Mouse (Mus musculus): ENCODE data around the gene Gda. TPM values are rescaled to one million over a fixed set of nuclear protein-coding genes. Genes with fewer than 3 reads are reported as not detected.

The Gda gene
- polyA plus RNA-seq, 1 experiment, result 0.04 TPM

DNA sequence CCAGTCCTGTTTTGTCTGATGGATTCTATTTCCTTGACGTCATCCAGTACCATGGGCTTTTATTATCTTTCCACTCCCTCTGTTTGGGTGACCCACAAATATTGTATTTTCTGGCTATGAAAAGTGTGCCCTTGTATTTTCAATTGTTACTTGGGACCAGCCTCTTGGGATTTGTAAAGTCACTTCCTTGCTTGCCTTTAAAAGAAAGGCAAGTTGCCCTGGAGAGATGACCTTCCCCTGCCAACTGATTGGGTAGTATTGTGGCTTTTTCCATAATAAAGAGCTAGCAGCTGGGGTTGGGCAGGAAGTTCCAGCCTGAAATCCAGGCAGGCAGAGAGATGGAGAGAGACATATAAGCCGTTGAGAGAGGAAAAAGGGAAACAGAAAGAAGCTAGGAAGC, 91.5 kb downstream of the Gda start:
- H3K4me3 ChIP-seq, result no peak overlapping the region
- no peak for TF ChIP-seq TCF3 (IDR thresholded peaks at IDR 0.05; ENCODE audit: insufficient read length, low read depth)
- no peak for TF ChIP-seq CEBPB (IDR thresholded peaks at IDR 0.05; ENCODE audit: insufficient read depth, poor library complexity, severe bottlenecking)
- no peak for TF ChIP-seq REST (IDR thresholded peaks at IDR 0.05; ENCODE audit: insufficient read depth, insufficient read length)
- no peak for TF ChIP-seq MYOD1 (IDR thresholded peaks at IDR 0.05; ENCODE audit: control insufficient read depth in 1 of 3, insufficient read length in 2 of 3, low read depth in 2 of 3)
- TF ChIP-seq MAX (IDR thresholded peaks at IDR 0.05; ENCODE audit: low read depth), result no peak
- no peak for TF ChIP-seq TCF12 (IDR thresholded peaks at IDR 0.05; ENCODE audit: insufficient read depth, poor library complexity, severe bottlenecking)
- no peak for TF ChIP-seq MYOG (IDR thresholded peaks at IDR 0.05; ENCODE audit: control insufficient read depth in 1 of 3, insufficient read depth in 1 of 3, insufficient read length in 2 of 3, low read depth in 2 of 3)
- no peak for TF ChIP-seq E2F4 (IDR thresholded peaks at IDR 0.05; ENCODE audit: insufficient read depth)
- no peak for TF ChIP-seq POLR2A (IDR thresholded peaks at IDR 0.05; ENCODE audit: insufficient read length, low read depth)
- TF ChIP-seq POLR2AphosphoS2 (IDR thresholded peaks at IDR 0.05; ENCODE audit: insufficient read length, low read depth), result no peak
- TF ChIP-seq USF1 (IDR thresholded peaks at IDR 0.05; ENCODE audit: low read depth), result no peak
- no peak for TF ChIP-seq SRF (IDR thresholded peaks at IDR 0.05; ENCODE audit: control insufficient read depth, insufficient read length, low read depth)
- H3K79me2 ChIP-seq (ENCODE audit: control insufficient read depth, insufficient read depth), result no peaks in the 10 kb centered on the region
- no peaks in the 10 kb centered on the region for H3K27me3 ChIP-seq (ENCODE audit: control insufficient read depth, insufficient read depth, insufficient read length)
- H3K36me3 ChIP-seq (ENCODE audit: control insufficient read depth, insufficient read depth), result no peaks in the 10 kb centered on the region
- H3ac ChIP-seq (ENCODE audit: control insufficient read depth, insufficient read length), result no peak overlapping the region
- no peak overlapping the region for H3K4me2 ChIP-seq (ENCODE audit: low read depth)

DNA sequence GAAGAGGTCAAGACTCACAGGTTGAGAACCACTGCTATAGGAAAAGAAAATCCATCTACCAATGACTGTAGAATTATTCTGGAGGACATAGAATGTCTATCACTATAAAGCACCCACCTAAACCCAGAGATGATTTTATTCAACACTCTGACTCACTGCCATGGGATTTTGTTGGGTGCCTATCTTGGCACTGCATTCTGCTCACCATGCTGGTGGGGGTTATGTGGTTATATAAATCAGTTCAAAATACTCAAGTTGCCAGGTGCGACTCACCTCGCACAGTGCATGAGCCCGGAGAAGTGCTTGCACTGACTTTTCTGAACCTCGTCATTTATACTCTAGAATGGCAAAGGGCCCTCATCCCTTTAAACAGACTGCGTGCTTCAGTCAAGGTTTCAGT, 94.0 kb downstream of the Gda start:
- no peaks in the 10 kb centered on the region for H3K27me3 ChIP-seq (ENCODE audit: control insufficient read depth, insufficient read depth, insufficient read length)
- no peak overlapping the region for H3ac ChIP-seq (ENCODE audit: control insufficient read depth, insufficient read length)
- no peak overlapping the region for H3K4me2 ChIP-seq (ENCODE audit: low read depth)
- H3K4me3 ChIP-seq, result no peak overlapping the region
- no peaks in the 10 kb centered on the region for H3K79me2 ChIP-seq (ENCODE audit: control insufficient read depth, insufficient read depth)
- no peaks in the 10 kb centered on the region for H3K36me3 ChIP-seq (ENCODE audit: control insufficient read depth, insufficient read depth)
- TF ChIP-seq POLR2AphosphoS2 (IDR thresholded peaks at IDR 0.05; ENCODE audit: insufficient read length, low read depth) (no peak), CEBPB (IDR thresholded peaks at IDR 0.05; ENCODE audit: insufficient read depth, poor library complexity, severe bottlenecking) (no peak), MYOG (IDR thresholded peaks at IDR 0.05; ENCODE audit: control insufficient read depth in 1 of 3, insufficient read depth in 1 of 3, insufficient read length in 2 of 3, low read depth in 2 of 3) (no peak), TCF12 (IDR thresholded peaks at IDR 0.05; ENCODE audit: insufficient read depth, poor library complexity, severe bottlenecking) (no peak), POLR2A (IDR thresholded peaks at IDR 0.05; ENCODE audit: insufficient read length, low read depth) (no peak), TCF3 (IDR thresholded peaks at IDR 0.05; ENCODE audit: insufficient read length, low read depth) (no peak), REST (IDR thresholded peaks at IDR 0.05; ENCODE audit: insufficient read depth, insufficient read length) (no peak), MAX (IDR thresholded peaks at IDR 0.05; ENCODE audit: low read depth) (no peak), E2F4 (IDR thresholded peaks at IDR 0.05; ENCODE audit: insufficient read depth) (no peak), SRF (IDR thresholded peaks at IDR 0.05; ENCODE audit: control insufficient read depth, insufficient read length, low read depth) (no peak), USF1 (IDR thresholded peaks at IDR 0.05; ENCODE audit: low read depth) (no peak), MYOD1 (IDR thresholded peaks at IDR 0.05; ENCODE audit: control insufficient read depth in 1 of 3, insufficient read length in 2 of 3, low read depth in 2 of 3) (no peak)

DNA sequence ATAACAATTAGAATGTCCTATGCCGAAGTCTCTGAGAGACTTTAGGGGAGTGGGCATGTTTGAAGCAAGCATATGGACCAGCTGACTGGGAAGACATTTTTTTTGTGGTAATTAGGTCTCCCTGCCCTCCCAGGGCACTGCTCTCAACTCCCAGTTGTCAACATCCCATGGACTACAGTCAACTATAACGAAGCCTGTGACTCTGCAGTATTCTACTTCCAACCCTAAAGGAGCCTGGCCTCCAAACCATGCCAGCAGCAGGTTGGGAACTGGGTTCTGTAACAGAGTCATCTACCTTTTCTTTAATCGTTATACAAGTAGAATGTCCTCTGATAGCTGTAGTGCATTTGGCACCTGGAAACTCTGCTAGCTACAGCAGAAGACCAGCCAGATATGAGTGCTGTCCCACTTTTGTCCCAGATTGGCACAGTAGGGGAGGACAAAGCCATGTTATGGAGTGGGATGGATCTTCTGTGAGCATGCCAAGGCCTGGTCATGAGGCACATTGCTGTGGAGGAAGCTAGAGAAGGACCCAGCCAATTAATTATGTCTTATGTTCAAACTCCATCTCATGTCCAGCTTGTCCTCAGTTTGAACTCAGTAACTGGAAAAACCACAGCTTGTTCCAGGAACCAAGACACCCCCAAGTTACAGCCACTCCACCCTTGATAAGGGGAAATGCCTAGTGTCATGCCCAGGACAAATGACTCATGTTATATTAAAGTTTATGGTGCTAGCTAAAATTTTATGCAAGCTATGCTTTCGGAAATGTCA, 96.6 kb downstream of the Gda start:
- no peak overlapping the region for H3ac ChIP-seq (ENCODE audit: control insufficient read depth, insufficient read length)
- TF ChIP-seq CEBPB (IDR thresholded peaks at IDR 0.05; ENCODE audit: insufficient read depth, poor library complexity, severe bottlenecking) (no peak), USF1 (IDR thresholded peaks at IDR 0.05; ENCODE audit: low read depth) (no peak), MYOG (IDR thresholded peaks at IDR 0.05; ENCODE audit: control insufficient read depth in 1 of 3, insufficient read depth in 1 of 3, insufficient read length in 2 of 3, low read depth in 2 of 3) (no peak), POLR2A (IDR thresholded peaks at IDR 0.05; ENCODE audit: insufficient read length, low read depth) (no peak), SRF (IDR thresholded peaks at IDR 0.05; ENCODE audit: control insufficient read depth, insufficient read length, low read depth) (no peak), REST (IDR thresholded peaks at IDR 0.05; ENCODE audit: insufficient read depth, insufficient read length) (no peak), TCF3 (IDR thresholded peaks at IDR 0.05; ENCODE audit: insufficient read length, low read depth) (no peak), MAX (IDR thresholded peaks at IDR 0.05; ENCODE audit: low read depth) (no peak), MYOD1 (IDR thresholded peaks at IDR 0.05; ENCODE audit: control insufficient read depth in 1 of 3, insufficient read length in 2 of 3, low read depth in 2 of 3) (no peak), TCF12 (IDR thresholded peaks at IDR 0.05; ENCODE audit: insufficient read depth, poor library complexity, severe bottlenecking) (no peak), E2F4 (IDR thresholded peaks at IDR 0.05; ENCODE audit: insufficient read depth) (no peak), POLR2AphosphoS2 (IDR thresholded peaks at IDR 0.05; ENCODE audit: insufficient read length, low read depth) (no peak)
- H3K79me2 ChIP-seq (ENCODE audit: control insufficient read depth, insufficient read depth), result no peaks in the 10 kb centered on the region
- H3K4me3 ChIP-seq, result no peak overlapping the region
- no peaks in the 10 kb centered on the region for H3K36me3 ChIP-seq (ENCODE audit: control insufficient read depth, insufficient read depth)
- no peak overlapping the region for H3K4me2 ChIP-seq (ENCODE audit: low read depth)
- no peaks in the 10 kb centered on the region for H3K27me3 ChIP-seq (ENCODE audit: control insufficient read depth, insufficient read depth, insufficient read length)

DNA sequence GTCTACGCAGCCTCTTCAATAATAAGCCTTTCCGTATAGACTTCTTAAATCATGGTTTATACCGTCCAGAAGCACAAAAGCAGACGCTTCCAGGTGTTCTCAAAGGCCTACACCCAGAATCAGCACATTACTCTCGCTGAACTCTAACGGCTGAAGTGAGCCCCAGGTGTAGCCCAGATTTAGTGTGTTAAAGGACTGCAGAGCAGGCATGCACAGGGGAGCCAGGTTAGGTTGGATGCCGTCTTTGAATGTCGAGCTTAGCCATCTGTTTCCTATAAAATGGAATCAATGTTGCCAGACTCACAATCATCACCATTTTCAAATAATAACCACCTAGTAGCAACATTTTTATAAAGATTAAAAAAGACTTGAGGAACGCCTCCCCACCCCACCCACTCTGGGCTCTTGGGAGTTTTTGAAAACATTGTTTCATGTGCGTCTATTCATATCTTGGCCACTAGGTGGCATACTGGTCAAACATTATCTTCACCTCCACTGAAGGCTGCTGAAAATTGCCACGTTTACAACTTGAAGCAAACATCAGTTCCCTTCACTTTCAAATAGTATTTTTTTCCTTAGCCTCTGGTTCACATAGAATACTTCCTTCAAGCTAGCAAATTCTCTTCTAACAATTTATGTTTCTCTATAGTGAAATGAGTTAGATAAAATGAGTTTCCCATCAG, 100.0 kb downstream of the Gda start:
- no peak overlapping the region for H3ac ChIP-seq (ENCODE audit: control insufficient read depth, insufficient read length)
- no peak overlapping the region for H3K4me3 ChIP-seq
- TF ChIP-seq TCF3 (IDR thresholded peaks at IDR 0.05; ENCODE audit: insufficient read length, low read depth), result no peak
- no peak for TF ChIP-seq CEBPB (IDR thresholded peaks at IDR 0.05; ENCODE audit: insufficient read depth, poor library complexity, severe bottlenecking)
- no peak for TF ChIP-seq SRF (IDR thresholded peaks at IDR 0.05; ENCODE audit: control insufficient read depth, insufficient read length, low read depth)
- TF ChIP-seq POLR2A (IDR thresholded peaks at IDR 0.05; ENCODE audit: insufficient read length, low read depth), result no peak
- no peak for TF ChIP-seq MYOG (IDR thresholded peaks at IDR 0.05; ENCODE audit: control insufficient read depth in 1 of 3, insufficient read depth in 1 of 3, insufficient read length in 2 of 3, low read depth in 2 of 3)
- TF ChIP-seq TCF12 (IDR thresholded peaks at IDR 0.05; ENCODE audit: insufficient read depth, poor library complexity, severe bottlenecking), result no peak
- TF ChIP-seq E2F4 (IDR thresholded peaks at IDR 0.05; ENCODE audit: insufficient read depth), result no peak
- no peak for TF ChIP-seq USF1 (IDR thresholded peaks at IDR 0.05; ENCODE audit: low read depth)
- TF ChIP-seq MAX (IDR thresholded peaks at IDR 0.05; ENCODE audit: low read depth), result no peak
- TF ChIP-seq REST (IDR thresholded peaks at IDR 0.05; ENCODE audit: insufficient read depth, insufficient read length), result no peak
- no peak for TF ChIP-seq MYOD1 (IDR thresholded peaks at IDR 0.05; ENCODE audit: control insufficient read depth in 1 of 3, insufficient read length in 2 of 3, low read depth in 2 of 3)
- TF ChIP-seq POLR2AphosphoS2 (IDR thresholded peaks at IDR 0.05; ENCODE audit: insufficient read length, low read depth), result no peak
- no peak overlapping the region for H3K4me2 ChIP-seq (ENCODE audit: low read depth)
- H3K36me3 ChIP-seq (ENCODE audit: control insufficient read depth, insufficient read depth), result no peaks in the 10 kb centered on the region
- no peaks in the 10 kb centered on the region for H3K27me3 ChIP-seq (ENCODE audit: control insufficient read depth, insufficient read depth, insufficient read length)
- H3K79me2 ChIP-seq (ENCODE audit: control insufficient read depth, insufficient read depth), result no peaks in the 10 kb centered on the region
